Mouse (Mus musculus) stomach, postnatal 0 days (tissue): ENCODE results near the gene Med13l. TPM values are rescaled to one million over a fixed set of nuclear protein-coding genes. Genes with fewer than 3 reads are reported as not detected.

ENCODE experiments used
- ATAC-seq: fragments of 200-750 bp; cut with Nextera tagmentation; 2 replicates; pipeline ENCODE4 v1.8.0; 2017; ENCODE audit not compliant: low FRiP score, low TSS enrichment
- DNase-seq: peaks from one replicate; pipeline ENCODE4 v3.0.0-alpha.2; 2016; ENCODE audit warnings: low spot score
- H3K27ac ChIP-seq: fragments of 300-500 bp; sonication (generic); replicated peaks from 2 replicates; pipeline ENCODE4 v1.5.1; 2014; ENCODE audit warnings: mild to moderate bottlenecking, control low read depth
- H3K27me3 ChIP-seq: fragments of 300-500 bp; sonication (generic); 2 replicates; pipeline ENCODE4 v1.6.1; 2014; ENCODE audit warnings: low read length; ENCODE audit not compliant: control insufficient read depth, insufficient read depth
- H3K36me3 ChIP-seq: fragments of 300-500 bp; sonication (generic); 2 replicates; pipeline ENCODE4 v1.6.1; 2014; ENCODE audit warnings: low read length, mixed read lengths; ENCODE audit not compliant: control insufficient read depth, insufficient read depth
- H3K4me1 ChIP-seq: fragments of 300-500 bp; sonication (generic); replicated peaks from 2 replicates; pipeline ENCODE4 v1.6.1; 2014; ENCODE audit warnings: antibody characterized with exemption; ENCODE audit not compliant: control insufficient read depth, insufficient read depth
- H3K4me2 ChIP-seq: fragments of 300-500 bp; sonication (generic); replicated peaks from 2 replicates; pipeline ENCODE4 v1.6.1; 2014; ENCODE audit warnings: low read depth, mild to moderate bottlenecking, control low read depth, moderate library complexity
- H3K4me3 ChIP-seq: fragments of 300-500 bp; sonication (generic); 2 replicates; pipeline ENCODE4 v1.5.1; 2014; ENCODE audit warnings: low read depth, low read length, control low read depth
- H3K9ac ChIP-seq: fragments of 300-500 bp; sonication (generic); 2 replicates; pipeline ENCODE4 v1.6.1; 2014; ENCODE audit warnings: mild to moderate bottlenecking, low read length, control low read depth, mixed read lengths
- H3K9me3 ChIP-seq: fragments of 300-500 bp; sonication (generic); 2 replicates; pipeline ENCODE4 v1.6.1; 2016; ENCODE audit warnings: low read length; ENCODE audit not compliant: control insufficient read depth
- CTCF ChIP-seq: IDR thresholded peaks from 2 replicates; pipeline ENCODE4 v1.5.1; 2016; ENCODE audit warnings: antibody characterized with exemption, low read depth, mild to moderate bottlenecking, moderate library complexity
- EP300 ChIP-seq: optimal IDR thresholded peaks from 2 replicates; pipeline ENCODE3; 2016; ENCODE audit warnings: antibody characterized with exemption
- WGBS: fragments of 180-500 bp; shearing (Covaris S2); extraction: QIAGEN DNeasy Blood & Tissue Kit; methylation state at CpG from one replicate; pipeline ENCODE4 v1.1.7; 2014; 5-methylcytosine and 5-hydroxymethylcytosine counted together
- polyA plus RNA-seq: library from polyadenylated mRNA; unstranded; fragments of >200 nt; fragmentation: Nextera tagmentation; extraction: Ambion mirVana; gene quantifications from 2 replicates; pipeline ENCODE4 v1.2.1, GENCODE M21; 2015

Med13l gene
- polyA plus RNA-seq, 1 experiment from 2014 or later = 5.4 TPM

DNA sequence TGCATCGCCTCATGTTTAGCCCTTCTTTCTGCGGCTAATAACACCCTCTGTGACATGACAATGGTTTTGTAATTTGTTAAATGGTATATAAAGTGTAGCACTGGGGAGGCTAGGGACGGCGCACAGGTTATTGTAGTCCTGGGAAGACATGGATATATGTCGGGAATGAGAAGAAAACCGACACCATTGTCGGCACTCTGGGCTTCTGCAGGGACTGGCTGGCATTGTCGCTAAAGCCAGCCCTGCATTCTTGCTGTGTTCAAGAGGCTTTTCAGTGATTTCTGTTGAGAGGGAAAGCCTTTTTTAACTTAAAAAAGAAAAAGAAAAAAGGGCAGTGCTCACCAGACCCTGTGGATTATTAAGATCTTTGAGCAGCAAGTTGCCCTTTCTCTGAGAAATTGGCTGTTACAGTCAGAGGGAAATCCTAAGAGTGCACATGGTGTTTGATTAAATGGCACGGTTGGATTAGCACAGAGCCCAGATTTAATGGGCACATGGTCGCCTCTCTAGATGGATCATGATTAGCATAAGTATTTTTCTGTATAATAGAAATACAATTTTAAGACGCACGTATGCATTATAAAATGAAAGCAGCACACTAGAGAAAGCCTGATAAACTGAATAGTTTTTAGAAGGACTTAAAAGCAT is 58.6 kb downstream of the Med13l start:
- WGBS = 65% methylated on average over 12 of the region's 12 CpGs
- no peak for ATAC-seq
- H3K4me2 ChIP-seq = no peak overlapping the region

DNA sequence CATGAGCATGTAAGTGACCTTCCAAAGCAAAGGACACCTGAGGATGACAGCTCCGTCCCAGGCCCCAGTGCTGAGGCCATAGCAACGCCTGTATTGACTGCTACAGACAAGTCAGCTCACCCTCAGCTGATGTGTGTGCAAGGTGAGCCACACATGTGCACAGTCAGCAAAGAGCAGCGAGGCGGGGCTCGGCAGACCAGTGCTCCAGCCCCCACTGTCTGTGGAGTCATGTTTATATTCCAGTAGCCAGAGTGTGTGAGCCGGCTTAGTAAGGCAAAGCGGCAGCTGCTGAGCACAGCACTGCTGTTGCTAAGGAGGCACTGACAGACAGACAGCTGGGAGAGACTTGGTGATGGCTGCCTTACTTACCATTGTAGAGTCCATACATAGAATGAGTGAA is 59.3 kb downstream of the Med13l start:
- TF ChIP-seq CTCF (no peak), EP300 (no peak)
- DNase-seq (peak; percentile 32), ATAC-seq (peak; percentile 51)
- Histone ChIP-seq H3K27ac (no peak overlapping the region), H3K36me3 (no peaks in the 10 kb centered on the region), H3K4me3 (no peak overlapping the region), H3K9ac (no peak overlapping the region), H3K4me1 (0 out of 2 replicates have a peak, but pooled peaks cover 2% of the 10 kb centered on the region), H3K4me2 (no peak overlapping the region), H3K27me3 (no peaks in the 10 kb centered on the region), H3K9me3 (no peaks in the 10 kb centered on the region)
- WGBS = 41% methylated on average over 7 of the region's 7 CpGs

More for the DNA sequence above, 58.6 kb downstream of the Med13l start:
- no peaks in the 10 kb centered on the region for H3K36me3 ChIP-seq
- no peak overlapping the region for H3K27ac ChIP-seq
- no peak for DNase-seq
- H3K9ac ChIP-seq = no peak overlapping the region
- H3K4me3 ChIP-seq = no peak overlapping the region
- H3K9me3 ChIP-seq = no peaks in the 10 kb centered on the region
- TF ChIP-seq EP300 (no peak), CTCF (no peak)
- H3K4me1 ChIP-seq = 0 out of 2 replicates have a peak, but pooled peaks cover 2% of the 10 kb centered on the region
- H3K27me3 ChIP-seq = no peaks in the 10 kb centered on the region

DNA sequence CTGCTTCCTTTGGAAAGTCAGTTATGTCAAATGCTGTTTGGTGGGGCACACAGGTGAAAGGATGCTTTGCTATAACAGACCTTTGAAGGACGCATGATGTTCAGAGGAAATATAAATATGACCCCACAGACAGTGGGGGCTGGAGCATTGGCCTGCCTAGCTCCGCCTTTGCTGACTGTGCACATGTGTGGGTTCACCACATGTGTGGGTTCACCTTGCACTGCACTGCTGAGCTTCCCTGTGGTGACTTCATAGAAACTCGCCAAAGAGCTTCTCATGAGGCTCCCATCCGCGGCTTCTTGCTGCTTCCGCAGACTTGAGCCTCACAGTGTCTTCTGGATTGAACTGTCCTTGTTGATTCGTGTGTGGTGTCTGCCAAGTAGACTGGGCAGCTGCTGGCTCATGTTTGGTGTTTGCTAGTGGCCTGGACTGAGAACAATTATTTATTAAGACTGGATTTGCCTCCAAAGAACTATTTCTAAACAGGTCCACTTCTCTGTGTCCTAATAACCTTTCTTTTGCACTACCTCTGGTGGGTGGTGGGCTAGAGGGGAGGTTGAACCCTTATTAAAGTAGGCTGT is 59.9 kb downstream of the Med13l start:
- H3K9ac ChIP-seq = no peak overlapping the region
- no peak overlapping the region for H3K4me3 ChIP-seq
- no peaks in the 10 kb centered on the region for H3K27me3 ChIP-seq
- H3K36me3 ChIP-seq = no peaks in the 10 kb centered on the region
- no peaks in the 10 kb centered on the region for H3K9me3 ChIP-seq
- no peak for DNase-seq
- no peak overlapping the region for H3K27ac ChIP-seq
- TF ChIP-seq CTCF (no peak), EP300 (no peak)
- no peak for ATAC-seq
- H3K4me2 ChIP-seq = no peak overlapping the region
- 0 out of 2 replicates have a peak, but pooled peaks cover 2% of the 10 kb centered on the region for H3K4me1 ChIP-seq
- WGBS = 81% methylated on average over 7 of the region's 7 CpGs

DNA sequence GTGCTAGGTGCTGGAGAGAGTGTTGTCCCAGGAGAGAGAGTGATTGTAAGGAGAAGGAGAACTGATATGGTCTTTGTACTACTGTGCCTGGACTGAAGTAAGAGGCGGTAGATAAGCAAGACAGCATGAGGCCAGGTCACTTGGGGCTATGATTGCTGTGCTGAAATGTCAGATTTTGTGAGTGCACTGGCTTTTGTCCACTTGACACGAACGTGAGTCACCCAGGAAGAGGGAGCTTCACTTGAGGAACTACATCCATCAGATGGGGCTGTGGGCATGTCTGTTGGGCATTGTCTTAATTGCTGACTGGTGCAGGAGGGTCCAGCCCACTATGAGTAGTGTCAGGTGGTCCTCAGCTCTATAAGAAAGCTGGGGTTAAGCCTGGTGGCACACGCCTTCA is 61.4 kb downstream of the Med13l start:
- H3K4me2 ChIP-seq = no peak overlapping the region
- no peaks in the 10 kb centered on the region for H3K9me3 ChIP-seq
- 0 out of 2 replicates have a peak, but pooled peaks cover 2% of the 10 kb centered on the region for H3K4me1 ChIP-seq
- no peak for DNase-seq
- no peaks in the 10 kb centered on the region for H3K27me3 ChIP-seq
- ATAC-seq = no peak
- H3K36me3 ChIP-seq = no peaks in the 10 kb centered on the region
- H3K27ac ChIP-seq = no peak overlapping the region
- no peak overlapping the region for H3K4me3 ChIP-seq
- TF ChIP-seq CTCF (no peak), EP300 (no peak)
- WGBS = 62% methylated on average over 4 of the region's 4 CpGs
- H3K9ac ChIP-seq = no peak overlapping the region

DNA sequence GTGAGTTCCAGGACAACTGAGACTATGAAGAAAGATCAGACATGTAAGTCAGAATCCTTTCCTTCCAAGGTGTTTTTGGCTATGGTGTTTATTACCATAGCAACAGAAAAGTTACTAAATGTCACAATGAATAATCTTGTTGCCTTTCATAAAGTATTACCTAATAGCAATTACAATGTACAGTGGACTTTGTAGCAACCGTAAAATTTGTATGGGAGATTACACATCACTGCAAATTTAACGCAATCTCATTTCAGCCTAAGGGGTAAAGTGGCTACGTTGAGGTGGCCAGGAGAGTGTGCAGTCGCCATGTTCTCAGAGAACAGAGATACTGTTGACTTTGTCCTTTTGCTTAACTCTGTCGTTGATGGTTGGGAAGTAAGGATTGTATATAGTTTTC is 61.9 kb downstream of the Med13l start:
- H3K4me3 ChIP-seq = no peak overlapping the region
- H3K9me3 ChIP-seq = no peaks in the 10 kb centered on the region
- H3K27ac ChIP-seq = no peak overlapping the region
- H3K4me2 ChIP-seq = no peak overlapping the region
- ATAC-seq = no peak
- no peak overlapping the region for H3K9ac ChIP-seq
- no peaks in the 10 kb centered on the region for H3K27me3 ChIP-seq
- H3K36me3 ChIP-seq = no peaks in the 10 kb centered on the region
- TF ChIP-seq CTCF = no peak
- 76% methylated on average over 5 of the region's 5 CpGs for WGBS
- DNase-seq = no peak
- 0 out of 2 replicates have a peak, but pooled peaks cover 4% of the 10 kb centered on the region for H3K4me1 ChIP-seq

DNA sequence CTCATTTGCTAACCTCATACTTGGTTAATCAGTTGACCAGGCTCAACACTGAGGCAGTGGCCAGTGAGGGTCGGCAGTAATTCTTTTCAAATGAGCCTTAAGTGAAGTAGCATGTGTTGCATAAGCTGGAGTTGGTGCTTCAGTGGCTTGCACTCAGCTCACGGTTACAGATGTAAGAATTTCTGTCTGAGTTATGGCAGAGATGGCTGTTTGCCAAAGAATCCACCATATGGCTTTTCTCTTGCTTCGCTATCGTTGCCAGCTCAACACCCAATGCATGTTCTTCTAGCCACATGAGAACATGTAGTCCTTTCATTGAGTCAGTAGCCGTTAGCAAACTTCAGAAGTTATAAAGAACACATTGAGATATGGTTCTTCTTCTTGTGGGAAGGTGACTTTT is 63.3 kb downstream of the Med13l start:
- H3K9ac ChIP-seq = no peak overlapping the region
- no peak for DNase-seq
- no peaks in the 10 kb centered on the region for H3K27me3 ChIP-seq
- 60% methylated on average over 5 of the region's 5 CpGs for WGBS
- no peak overlapping the region for H3K4me2 ChIP-seq
- TF ChIP-seq CTCF (no peak), EP300 (no peak)
- H3K4me3 ChIP-seq = no peak overlapping the region
- H3K36me3 ChIP-seq = no peaks in the 10 kb centered on the region
- ATAC-seq = no peak
- H3K27ac ChIP-seq = no peak overlapping the region
- H3K4me1 ChIP-seq = 0 out of 2 replicates have a peak, but pooled peaks cover 3% of the 10 kb centered on the region
- H3K9me3 ChIP-seq = no peaks in the 10 kb centered on the region
